Mouse (Mus musculus) urinary bladder, postnatal 14 days (tissue): ENCODE results near the gene Gtf2ird2.
A peak's percentile ranks its signal among the peaks of the same experiment; 100 is the strongest.

Source experiments
- DNase-seq: peaks from one replicate; pipeline ENCODE4 v3.0.0; 2021; ENCODE audit warnings: low spot score

Gene Gtf2ird2

DNA sequence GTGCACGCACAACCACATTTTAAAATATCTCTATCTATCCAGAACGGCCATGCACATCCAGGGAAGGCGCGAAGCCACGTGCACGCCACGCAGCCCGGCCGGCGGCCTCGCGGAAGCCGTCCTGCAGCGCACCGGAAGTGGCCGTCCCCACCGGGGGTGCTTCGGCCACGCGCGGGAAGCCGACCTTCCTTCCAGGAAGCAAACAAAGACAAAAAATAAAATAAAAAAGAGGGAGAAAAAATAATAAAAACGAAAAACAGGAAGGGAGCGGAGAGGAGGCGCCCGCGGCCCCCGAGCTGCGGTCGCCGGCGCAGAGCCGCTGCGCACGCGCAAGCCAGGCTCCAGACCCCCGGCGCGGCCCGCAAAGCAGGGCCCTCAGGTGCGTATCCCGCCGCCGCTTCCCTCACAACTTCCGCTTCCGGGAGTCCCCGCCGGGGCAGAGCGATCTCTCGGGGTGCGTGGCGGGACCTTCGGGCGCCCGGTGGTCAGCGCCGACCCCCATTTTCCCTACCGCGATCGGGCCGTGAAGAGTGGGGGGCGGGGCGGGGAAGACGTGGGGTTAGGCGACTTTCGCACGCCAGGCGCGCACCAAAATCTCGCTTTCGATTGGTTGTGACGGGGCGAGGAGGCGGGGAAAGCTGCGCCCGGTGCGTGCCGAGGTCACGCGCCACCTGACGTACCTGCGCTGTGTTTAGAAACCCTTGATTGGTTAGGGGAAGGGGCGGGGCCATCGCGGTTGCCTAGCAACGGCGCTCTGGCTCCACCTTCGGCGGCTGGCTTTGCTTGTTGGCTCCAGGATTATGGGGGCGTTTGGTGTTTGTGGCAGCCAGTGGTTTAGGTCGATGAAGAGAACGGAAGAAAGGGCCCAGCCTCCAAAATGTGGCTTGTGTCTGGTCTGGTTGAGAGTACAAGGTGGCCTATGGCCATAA lies at the start of gene Gtf2ird2:
Gene Gtf2ird2, plus strand, starts transcription at position 140 of the 929 bp plus-strand sequence.
- DNase-seq: peak; percentile 99

DNA sequence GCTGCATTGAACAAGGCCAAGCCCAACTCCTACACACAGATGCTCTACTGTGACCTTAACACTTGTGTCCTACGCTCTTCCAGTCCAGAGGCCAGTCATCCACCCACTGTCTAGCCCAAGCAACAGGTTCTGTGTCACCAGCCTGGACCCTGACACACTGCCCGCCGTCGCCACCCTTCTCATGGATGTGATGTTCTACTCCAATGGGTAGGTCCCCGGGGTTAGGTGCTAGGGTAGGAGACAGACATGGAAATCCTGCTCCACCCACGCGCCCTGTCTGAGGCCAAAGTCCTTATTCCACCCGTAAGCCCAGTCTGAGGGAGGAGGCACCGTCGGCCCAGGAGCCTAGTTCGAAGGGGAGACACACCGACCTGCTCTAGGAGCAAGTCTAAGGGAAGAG lies 47.8 kb upstream of the Gtf2ird2 start:
- DNase-seq: no peak

DNA sequence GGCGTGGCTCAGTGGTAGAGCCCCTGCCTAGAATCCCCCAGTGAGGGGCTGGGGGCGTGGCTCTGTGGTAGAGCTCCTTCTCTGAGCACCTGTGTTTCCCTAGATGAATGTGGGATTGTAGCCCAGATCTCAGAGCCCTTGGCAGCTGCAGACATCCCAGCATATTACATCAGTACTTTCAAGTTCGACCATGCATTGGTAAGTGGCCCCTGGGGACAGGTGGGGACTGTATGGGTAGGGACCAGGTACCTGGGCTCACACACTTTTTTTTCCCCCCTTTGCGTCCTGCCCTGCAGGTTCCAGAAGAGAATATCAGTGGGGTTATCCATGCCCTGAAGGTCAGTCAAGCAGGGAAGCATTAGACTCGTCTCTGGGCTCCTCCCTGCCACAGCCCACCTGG lies 45.9 kb upstream of the Gtf2ird2 start:
- no peak for DNase-seq

DNA sequence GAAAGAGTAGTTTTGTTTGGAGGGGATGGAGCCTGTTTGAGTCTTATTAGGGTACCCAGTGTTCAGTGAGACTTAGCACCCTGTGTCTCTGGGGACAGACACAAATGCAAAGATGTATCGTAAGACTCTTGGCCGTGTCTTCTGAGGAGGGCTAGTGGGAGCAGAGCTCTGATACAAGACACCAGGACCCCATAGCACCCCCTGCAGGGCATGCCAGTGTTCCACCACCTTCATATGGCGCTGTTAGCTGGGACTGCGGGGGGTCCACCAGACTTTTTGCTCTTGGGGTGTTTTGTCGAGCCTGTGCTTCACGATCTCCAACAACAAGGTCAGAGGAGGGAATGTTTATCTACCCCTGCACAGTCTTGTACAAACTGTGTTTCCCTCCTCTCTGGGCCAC lies 44.4 kb upstream of the Gtf2ird2 start:
- DNase-seq: no peak

DNA sequence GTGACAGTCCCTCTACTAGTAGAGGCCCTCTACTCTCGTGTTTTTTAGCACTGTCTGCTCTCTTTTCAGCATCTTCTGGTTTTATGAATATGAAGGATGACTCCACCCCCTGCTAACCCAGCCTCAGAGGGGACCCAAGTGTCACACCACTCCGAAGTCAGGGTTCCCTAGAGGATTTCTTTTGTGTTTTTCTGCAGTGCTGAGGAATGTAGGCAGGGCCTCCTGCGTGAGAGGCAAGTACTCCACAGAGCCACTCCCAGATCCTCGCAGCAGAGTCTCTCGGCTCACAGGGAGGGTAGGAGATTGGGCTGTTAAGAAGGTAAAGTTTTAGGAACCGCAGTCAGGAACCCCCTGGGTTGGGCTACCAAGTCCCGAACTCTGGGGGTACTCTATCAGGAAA lies 42.6 kb upstream of the Gtf2ird2 start:
- no peak for DNase-seq

- DNase-seq: no peak
These were observed 41.4 kb upstream of the Gtf2ird2 start for GRCm38 (mm10) chr5:134142381-134142780.

- no peak for DNase-seq
These were observed 38.8 kb upstream of the Gtf2ird2 start for GRCm38 (mm10) chr5:134144986-134145385.

GRCm38 (mm10) chr5:134147194-134147753 lies 36.5 kb upstream of the Gtf2ird2 start:
- no peak for DNase-seq

- DNase-seq: no peak
These were observed 35.7 kb upstream of the Gtf2ird2 start for GRCm38 (mm10) chr5:134148153-134148552.

- no peak for DNase-seq
These were observed 31.9 kb upstream of the Gtf2ird2 start for GRCm38 (mm10) chr5:134151895-134152294.

DNA sequence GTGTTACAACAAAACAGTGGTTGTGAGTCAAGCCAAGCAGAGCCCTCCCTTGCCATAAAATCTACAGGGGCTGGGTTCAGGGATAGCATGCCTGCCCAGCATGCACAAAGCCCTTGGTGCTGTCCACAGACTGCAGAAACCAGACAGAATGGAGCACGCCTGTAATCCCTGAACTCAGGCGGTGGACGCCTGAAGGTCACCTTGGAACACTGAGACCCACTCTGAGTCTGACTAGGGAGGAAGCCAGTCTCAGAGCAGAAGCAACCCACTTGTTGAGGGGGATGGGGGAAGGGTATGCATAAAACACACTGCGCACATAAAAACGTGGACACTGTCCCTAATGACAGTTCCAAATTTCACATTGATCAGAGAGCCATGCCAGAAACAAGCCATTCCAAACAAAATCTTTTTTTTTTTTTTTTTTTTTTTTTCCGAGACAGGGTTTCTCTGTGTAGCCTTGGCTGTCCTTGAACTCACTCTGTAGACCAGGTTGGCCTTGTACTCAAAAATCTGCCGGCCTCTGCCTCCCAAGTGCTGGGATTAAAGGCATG lies 27.8 kb upstream of the Gtf2ird2 start:
- DNase-seq: no peak

DNA sequence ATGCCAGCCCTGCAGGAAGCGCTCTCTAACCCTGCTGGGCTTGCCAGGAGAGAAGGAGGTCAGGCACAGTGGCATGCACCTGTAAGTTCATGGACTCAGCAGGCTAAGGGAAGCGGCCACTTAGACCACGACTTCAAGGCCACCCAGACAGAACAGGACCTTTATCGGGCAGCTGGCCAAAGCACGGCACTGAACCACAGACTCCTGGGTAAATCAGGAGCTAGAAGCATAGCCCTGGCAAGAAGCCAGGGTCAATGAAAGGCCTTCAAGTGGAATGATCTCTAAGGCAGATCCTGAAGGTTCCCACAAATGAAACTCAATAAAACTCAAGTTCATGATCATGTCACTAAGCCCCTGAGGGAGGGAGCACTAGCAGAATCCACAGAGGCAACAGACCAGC lies 19.1 kb upstream of the Gtf2ird2 start:
- no peak for DNase-seq

DNA sequence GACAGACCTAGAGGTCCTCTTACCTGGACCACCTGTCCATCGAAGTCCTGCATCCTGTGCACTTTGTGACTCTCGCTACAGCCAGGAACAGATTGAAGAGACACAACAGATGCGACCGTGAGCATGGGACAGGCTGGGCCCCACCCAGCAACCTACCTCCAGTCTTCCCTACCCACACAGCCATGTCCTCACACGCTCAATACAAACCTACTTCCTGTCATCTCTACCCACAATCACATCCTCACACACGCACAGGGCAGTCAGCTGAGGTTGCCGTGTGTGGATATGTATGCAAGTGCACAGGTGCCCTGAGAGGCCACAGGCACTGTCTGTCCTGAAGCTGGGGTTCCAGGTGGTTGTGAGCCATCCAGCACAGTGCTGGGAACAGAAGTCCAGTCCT lies 17.2 kb upstream of the Gtf2ird2 start:
- DNase-seq: no peak

DNA sequence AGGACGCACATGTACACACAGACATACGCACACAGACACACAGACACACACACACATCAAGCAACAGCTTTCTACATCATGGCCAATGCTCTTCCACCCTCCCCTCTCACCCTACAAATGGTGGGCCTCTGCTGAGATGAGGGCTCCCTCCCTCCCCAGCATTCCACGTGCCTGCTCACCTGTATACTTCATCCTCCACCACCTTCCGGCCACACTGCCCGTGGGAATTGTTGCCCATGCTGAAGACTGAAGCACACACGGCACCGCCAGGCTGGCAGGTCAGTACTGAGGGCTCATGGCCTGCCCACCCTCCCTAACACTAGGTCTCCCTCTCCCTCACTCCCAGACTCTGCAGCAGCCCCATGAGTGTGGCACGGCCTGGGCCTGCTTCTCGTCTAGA lies 15.8 kb upstream of the Gtf2ird2 start:
- no peak for DNase-seq

DNA sequence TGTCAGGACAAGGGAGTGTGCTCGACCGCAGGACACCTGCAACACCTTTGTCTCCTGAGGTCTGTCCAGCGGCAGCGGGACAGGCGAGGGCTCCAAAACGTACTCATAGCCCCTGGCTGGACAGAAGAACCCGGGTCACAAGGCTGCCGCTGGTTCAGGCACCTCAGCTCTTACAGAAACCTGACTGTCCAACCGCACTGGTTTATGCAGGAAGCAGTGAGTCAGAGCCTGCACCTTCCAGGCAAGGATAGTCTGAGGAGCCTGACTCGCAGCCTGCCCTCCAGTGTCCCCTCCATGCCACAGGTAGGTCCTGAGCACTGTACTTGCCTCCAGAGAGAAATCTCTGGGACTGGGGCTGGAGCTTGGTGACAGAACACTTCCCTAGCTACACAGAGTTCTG lies 14.6 kb upstream of the Gtf2ird2 start:
- DNase-seq: peak; percentile 16

- no peak for DNase-seq
These were observed 13.7 kb upstream of the Gtf2ird2 start for GRCm38 (mm10) chr5:134170167-134170566.

- peak; percentile 34 for DNase-seq
These were observed 10.6 kb upstream of the Gtf2ird2 start for GRCm38 (mm10) chr5:134173206-134173605.

- DNase-seq: no peak
These were observed 8.1 kb upstream of the Gtf2ird2 start for GRCm38 (mm10) chr5:134175696-134176095.

DNA sequence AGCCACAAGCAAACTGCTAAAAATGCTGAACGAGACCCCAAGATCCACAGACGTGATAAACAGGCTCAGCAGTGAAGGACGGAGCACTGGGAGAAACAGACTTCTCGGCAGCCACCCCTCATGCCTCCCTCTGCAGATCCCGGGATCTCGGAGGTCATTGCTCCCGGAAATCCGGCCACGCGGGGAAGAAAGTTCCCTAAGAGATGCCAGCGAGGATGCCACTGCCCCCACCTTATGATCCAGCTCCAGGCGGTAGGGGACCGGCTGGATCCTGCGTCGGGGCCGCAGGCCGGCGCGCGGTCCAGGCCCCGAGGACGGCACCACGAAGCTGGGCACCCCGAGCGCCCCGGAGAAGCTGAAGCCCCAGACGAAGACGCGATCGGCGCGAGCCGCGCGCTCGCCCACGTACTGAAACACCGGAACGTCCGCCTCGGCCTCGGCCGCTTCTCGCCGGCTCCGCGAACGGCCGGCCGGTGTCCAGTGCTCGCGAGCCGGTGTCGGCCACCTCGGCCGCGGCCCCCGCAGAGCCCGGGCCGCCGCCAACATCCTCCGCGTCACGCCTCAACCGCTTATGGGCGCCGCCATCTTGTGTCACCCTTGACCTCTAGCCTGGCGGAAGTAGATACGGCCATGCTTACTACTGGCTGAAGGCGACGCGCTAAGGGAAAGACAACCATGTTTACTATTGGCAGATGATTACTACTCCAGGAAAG lies 7.5 kb upstream of the Gtf2ird2 start, which contains the start of gene Rcc1l:
Gene Rcc1l, minus strand, starts transcription at position 606 of the 713 bp plus-strand sequence.
- DNase-seq: peak; percentile 86

DNA sequence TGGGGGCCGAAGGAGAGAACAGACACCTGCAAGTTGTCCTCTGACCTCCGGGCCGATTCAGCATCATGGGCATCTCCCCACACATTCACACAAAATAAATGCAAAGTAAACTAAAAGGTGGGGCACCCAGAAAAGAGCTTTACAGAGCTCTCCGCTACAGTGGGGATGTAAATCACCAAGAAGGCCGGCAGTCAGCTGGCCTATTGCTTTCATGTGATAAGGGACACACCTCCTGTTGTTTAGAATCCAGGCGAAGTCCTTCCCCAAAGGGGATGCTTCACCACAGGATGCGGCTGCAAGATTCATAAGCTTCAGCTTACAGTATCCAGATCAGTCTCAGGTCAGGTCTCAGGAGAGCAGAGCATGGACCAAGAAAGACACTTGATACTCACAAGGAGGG lies 5.3 kb upstream of the Gtf2ird2 start:
- DNase-seq: no peak

DNA sequence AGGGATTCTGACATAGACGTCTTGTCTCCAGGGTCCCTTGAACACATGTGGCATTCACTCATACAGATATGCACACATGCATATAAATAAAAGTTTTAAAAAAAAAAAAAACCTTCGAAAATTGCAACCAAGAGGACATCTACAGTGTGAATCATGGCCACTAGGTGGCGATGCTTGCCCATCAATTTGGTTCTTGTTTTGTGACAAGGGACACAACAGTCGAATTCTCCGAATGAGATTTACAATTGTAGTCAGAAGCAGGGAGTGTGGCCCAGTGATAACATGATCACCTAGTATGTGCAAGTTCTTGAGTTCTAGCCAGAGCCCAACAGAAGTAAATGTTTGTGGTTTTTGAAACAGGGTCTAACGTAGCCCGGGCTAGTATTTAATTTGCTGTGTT lies 3.9 kb upstream of the Gtf2ird2 start:
- DNase-seq: peak; percentile 87

DNA sequence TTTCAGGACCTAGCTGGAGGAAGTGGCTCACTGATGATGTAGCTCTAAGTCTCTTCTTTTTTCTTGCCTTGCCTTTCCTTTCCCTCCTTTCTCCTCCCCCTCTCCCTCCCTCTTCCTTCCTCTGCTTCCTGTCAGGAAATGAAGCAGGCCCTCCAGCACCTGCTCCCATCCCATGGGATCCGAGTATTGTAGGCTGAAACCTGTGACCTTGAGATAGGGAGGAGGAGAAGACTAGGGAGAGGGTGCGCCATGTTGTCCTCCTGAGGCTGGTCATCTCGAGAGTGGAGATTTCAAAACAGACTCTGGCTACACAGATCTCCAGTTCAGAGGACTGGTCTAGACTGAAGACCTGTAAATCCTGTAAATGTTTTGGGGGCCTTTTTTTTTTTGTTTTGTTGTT lies 1.6 kb upstream of the Gtf2ird2 start:
- no peak for DNase-seq

GRCm38 (mm10) chr5:134182735-134183134 lies 1.1 kb upstream of the Gtf2ird2 start:
- DNase-seq: peak; percentile 20
